Mouse (Mus musculus) layer of hippocampus, adult 9-10 months (tissue): Measurements from ENCODE around the gene Cnga3.
A peak's percentile ranks its signal among the peaks of the same experiment; 100 is the strongest.

Source experiments
- DNase-seq: peaks from one replicate; pipeline ENCODE4 v3.0.0; 2022; ENCODE audit warnings: low spot score

Cnga3 gene

DNA sequence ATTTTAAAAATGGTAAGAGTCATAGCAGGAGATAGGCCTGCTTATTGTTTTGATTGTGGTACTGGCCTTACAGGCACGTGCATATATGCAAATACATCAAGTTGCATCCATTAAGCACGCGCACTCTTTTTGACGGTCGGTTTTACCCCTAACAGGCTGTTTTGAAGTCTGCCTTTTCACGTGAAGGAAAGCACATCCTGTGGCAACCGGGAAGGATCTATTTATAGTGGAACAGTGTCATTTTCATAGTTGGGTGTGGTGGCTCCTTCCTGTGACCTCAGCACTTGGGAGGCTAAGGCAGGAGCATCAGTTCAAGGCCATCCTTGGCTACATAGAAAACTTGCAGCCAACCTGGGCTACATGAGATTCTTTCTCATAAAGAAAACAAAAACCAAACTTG, 72.3 kb downstream of the Cnga3 start:
- no peak for DNase-seq

DNA sequence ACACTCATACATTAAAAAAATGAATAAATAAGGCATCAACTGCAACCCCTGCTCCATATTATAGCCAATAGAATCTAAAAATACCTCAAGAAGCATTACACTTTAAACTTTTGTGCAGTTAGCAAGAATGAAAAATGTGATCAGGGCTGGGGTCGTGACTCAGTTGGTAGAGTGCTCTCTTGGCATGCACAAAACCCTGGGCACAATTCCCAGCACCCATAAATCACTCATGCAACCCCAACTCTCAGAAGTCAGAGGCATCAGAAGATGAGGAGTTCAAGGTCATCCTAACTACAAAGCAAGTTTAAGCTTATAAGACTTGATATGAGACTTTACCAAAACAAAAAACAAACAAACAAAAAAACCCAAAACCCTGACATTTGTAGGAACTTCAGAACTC, 73.5 kb downstream of the Cnga3 start:
- DNase-seq = no peak

DNA sequence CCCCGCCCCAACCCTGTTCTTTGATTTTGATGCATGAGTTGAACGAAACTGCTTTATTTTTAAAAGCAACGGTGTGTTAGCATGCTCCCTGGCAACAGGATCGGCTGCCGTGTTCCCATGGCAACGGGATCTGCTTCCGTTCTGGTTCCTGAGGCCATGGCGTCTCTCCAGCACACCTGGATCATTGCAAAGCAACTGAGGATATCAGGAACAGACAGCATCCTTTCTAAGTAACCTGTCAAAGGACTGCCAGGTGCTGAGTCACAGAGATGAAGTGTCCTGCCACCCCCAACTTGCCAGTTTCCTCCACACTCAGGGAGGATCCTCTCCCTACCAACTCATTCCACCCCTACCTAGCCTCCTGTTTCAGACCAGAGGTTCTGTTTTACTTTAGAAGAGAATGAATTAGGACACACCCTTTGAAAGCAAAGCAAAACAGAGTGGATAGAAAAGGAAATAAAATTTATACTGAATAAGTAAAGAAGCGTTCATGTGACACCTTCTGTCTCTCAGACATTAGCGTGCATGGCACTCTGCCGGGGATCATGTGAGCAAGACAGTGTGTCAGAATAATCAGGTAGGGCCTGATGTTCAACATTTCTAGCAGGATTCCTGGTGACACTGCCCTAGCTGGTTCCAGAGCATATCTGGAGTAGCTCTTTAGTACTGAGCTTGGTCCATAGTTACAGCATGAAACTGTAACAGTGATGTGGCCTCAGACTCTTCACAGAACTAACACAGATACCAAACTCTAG, 74.1 kb downstream of the Cnga3 start:
- DNase-seq = no peak

GRCm38 (mm10) chr1:37288941-37289340, 74.7 kb downstream of the Cnga3 start:
- DNase-seq = no peak

- DNase-seq = no peak
These were observed 82.2 kb downstream of the Cnga3 start for GRCm38 (mm10) chr1:37296414-37296813.

DNA sequence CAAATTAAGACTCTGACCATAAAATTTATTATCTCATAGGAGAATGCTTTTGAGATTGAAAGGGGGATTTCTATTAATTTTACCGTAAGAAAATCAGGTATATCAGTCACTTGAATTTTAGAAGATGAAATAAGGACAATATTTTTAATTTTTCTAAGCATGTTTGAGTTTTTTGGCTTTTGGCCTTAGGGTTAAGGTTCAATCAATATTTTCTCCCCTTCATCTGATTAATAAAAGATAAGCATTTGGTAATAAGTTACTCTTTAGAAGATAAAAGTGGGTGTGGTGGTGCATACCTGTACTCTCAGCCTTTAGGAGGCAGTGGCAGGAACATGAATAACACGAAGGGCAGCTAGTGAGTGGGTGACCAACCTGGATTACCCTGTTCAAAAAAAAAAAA, 84.7 kb downstream of the Cnga3 start:
- no peak for DNase-seq

DNA sequence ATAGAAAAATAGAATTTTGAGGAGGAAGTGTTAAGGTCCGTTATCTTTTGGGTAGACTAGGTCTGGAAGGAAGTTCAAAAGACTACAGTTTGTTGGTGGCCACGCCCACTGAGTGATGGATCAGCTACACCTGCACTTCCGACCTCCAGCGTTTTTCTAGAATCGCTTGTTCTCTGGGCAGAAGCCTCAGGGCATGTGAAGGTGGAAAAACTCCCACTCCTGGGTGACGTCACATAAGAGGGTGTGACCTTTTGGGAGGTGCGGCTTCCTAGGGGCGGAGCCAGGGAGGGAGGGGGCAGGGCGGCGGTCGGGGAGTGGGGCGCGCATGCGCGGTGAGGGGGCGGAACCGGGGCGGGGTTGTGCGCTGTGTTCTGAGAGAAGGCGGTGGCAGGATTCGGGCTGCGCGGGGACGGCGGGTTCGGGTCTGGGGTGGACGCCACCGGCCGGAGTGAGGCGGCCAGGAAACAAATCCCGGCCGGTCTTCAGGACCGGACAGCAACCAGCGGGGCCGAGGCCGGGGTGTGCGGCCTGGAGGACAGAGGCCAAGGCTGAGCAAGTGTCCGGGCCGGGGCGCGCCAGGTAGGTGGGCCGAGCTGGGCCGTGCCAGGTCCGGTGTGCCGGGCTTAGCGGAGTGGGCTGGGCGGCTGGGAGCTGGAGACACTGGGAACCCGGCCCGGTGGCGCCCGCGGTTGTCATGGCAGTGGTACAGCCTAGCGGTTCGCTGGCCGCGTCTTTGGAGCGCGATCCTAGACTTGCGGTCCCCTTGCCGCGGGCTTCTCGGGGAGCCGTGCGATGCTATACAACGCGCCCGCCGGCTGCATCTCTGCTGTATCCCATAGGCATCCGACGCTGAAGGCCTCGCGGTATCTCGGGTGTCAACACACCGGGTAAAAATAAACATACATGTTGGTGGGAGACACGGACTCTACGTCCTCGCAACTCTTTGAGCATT, 85.6 kb downstream of the Cnga3 start, which contains the start of gene Inpp4a:
Gene Inpp4a, plus strand, starts transcription at position 326 of the 952 bp plus-strand sequence.
- peak; percentile 32 for DNase-seq

GRCm38 (mm10) chr1:37300650-37301049, 86.4 kb downstream of the Cnga3 start:
- DNase-seq = no peak

GRCm38 (mm10) chr1:37302801-37303200, 88.6 kb downstream of the Cnga3 start:
- no peak for DNase-seq

GRCm38 (mm10) chr1:37305691-37306287, 91.6 kb downstream of the Cnga3 start:
- no peak for DNase-seq

- DNase-seq = no peak
These were observed 93.4 kb downstream of the Cnga3 start for GRCm38 (mm10) chr1:37307586-37307985.

DNA sequence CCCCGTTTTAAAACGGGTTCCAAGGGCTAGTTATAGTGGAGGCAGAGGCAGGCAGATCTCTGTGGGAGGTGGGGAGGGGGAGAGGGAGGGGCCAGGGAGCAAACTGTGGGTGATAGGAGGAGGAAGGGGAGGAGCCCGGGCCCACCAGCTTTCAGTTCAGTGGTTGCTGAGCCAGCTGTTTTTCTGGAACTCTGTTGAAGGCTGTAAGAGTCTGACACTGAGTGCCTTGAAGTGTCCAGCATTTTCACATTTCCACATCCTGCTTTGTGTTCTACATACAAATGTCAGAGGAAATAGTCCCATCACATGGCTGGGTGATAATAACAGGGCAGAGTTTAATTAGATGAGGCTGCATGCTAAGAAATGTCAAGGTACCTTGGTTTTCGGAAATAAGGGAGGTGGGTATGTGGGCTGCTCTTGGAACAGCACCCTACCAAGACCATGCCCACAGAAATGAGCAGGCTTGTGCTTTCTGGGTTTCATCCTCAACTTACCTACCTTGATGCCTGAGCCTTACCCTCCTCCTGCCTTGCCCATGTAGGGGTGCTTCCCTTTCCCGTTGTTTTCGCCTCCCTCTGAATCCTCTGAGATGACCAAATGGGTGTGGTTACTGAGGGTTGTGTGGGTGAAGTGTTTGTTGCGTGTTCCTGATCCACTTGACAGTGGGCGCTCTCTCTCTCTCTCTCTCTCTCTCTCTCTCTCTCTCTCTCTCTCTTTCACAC, 93.9 kb downstream of the Cnga3 start:
- DNase-seq = no peak

DNA sequence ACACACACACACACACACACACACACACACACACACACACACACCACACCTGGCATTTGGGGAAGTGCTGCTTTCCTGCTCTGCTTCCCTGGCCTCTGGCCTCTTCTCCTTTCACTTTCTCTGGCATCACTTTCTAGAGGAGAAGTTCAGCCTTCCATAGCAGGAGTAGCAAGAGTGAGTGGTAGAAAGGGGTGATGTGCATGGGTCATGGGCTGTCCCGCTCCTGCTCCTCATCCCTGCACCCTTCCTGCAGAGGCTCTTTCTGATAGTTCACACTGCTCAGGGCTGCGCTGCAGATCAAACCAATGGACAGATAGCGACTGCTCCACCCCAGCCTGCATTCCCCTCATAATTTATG, 94.5 kb downstream of the Cnga3 start:
- no peak for DNase-seq

DNA sequence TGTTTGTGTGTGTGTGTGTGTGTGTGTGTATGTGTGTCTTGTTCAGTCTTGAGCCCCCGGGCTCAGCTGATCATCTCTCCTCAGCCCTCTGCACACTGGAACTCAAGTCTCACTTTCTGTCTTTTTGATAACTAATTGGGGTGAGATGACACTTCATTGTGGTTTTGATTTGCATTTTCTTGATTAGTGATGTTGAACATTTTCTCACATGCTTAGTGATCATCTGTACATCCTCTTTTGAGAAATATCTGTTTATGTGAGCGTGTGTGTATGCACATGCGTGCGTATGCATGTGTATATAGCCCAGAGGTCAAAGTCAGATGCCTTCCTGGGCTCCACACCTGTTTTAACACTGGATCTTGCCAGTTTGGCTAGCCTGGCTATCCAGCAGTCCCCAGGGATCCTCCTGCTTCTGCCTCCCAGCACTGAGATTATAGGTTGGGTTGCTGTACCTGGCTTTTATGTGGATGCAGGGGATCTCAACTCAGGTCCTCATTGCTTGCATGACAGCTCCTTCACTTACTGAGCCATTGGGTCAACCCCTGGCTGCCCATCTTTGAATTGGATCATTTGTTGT, 95.8 kb downstream of the Cnga3 start:
- DNase-seq = no peak
